Mouse (Mus musculus) CD4-positive, CD25-positive, alpha-beta regulatory T cell, adult 2 months (primary cell): ENCODE results near the gene Fcamr.

ENCODE experiments used
- DNase-seq: peaks from one replicate; pipeline ENCODE4 v3.0.0-alpha.2; 2012; ENCODE audit warnings: low read depth, low spot score

Fcamr gene

DNA sequence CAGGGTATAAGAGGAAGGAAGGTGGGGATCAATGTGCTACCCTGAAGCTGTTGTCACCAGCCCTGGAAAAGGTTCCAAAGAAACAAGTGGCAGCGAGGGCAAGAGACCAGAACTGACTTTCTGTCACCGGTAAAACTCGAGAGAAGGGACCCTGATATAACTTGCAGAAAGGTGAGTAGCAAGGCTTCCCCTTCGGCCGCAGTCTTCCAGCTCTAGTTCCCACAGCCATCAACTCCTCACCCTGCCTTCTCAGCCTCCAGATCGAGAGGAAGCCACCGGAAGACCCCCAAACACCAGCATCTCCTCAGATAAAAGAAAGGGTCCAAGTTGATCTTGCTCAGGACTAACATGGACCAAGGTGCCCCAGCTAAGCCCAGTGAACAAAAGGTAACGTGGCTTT is at the start of gene Fcamr:
Fcamr (plus strand) TSS at position 301 of the 400 bp plus-strand sequence.
- no peak for DNase-seq

- no peak for DNase-seq
Measured at GRCm38 (mm10) chr1:130759689-130760088, 41.0 kb upstream of the Fcamr start.

DNA sequence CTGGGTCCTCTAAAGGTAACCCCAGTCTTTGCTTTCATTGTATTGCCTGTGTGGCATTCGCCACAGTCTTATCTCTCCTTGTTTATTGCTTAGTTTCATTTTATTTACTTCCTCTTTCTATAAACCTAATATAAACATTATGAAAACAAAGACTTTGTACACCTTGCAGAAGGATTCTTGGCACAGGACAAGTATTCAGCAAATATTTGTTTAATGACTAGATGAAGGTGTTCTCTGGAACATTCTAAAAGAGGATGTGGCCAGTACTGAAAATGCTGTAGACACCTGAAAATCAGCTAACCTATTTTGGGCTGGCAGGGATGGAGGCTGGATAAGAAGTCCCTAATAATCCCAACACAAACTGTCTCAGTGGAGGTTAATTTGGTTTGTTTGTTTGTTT is 39.1 kb upstream of the Fcamr start:
- no peak for DNase-seq

GRCm38 (mm10) chr1:130762045-130762760 is 38.5 kb upstream of the Fcamr start:
- DNase-seq = no peak

DNA sequence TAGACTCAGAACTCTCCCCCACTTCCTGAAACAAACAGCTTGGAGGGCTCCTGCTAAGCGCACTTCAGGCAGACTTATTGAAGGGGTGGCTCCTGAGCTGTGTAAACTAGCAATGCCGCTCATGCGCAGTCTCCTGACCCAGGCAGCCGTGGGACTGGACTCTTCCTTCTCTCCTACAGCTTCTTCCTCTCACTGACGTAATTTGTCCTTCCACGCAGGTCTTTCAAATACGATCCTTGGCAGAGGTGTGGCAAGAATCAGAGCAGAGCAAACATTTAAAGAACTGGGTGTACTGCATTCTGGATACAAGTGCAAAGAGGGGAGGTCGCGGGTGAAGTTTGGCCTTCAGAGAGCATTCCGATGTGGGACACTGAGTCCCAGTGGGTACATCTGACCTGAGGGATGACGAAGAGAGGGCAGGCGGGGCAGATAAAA is 36.7 kb upstream of the Fcamr start:
- no peak for DNase-seq

GRCm38 (mm10) chr1:130767066-130767465 is 33.6 kb upstream of the Fcamr start:
- no peak for DNase-seq

DNA sequence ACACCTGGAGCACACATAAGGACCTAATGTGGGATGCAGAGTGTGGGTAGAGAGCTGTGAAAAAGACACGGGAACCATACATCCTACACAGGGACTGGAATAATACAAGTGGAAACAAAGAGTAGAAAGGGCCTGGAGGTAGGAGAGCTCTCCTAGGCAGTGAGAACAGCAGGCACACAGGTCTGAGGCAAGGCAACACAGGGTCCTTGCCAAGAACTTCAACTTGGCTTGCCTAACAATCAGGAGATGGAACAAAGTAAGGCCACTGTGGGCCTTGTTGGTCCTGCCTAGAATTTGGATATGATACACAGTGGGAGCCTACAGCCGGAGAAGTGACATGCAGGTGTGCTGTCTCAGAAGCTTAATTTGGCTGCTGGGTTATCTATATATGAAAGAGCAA is 30.8 kb upstream of the Fcamr start:
- DNase-seq = no peak

GRCm38 (mm10) chr1:130770487-130770886 is 30.2 kb upstream of the Fcamr start:
- no peak for DNase-seq

DNA sequence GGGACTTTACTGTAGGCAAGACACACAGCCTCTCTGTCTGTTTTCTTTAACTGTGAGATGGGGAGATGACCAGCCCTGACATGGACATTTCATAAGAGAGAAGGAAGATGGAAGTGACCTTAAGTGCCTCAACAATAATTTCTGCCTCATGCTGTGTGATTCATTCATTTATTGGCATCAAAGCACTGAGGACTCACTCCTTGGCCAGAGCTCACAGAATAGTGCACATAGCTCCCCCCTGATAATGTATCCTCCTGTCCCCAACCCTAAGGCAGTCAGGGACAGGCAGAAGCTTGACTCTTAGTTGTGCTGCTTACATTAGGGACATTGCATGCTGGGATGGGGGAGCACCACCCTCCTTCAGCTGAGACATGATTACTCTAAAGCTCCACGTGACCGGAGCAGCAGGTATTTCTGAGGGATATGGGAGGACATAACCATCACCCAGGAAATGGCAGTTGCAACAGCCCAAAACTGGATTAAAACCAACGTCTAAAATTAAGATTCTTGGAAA is 29.7 kb upstream of the Fcamr start:
- no peak for DNase-seq

DNA sequence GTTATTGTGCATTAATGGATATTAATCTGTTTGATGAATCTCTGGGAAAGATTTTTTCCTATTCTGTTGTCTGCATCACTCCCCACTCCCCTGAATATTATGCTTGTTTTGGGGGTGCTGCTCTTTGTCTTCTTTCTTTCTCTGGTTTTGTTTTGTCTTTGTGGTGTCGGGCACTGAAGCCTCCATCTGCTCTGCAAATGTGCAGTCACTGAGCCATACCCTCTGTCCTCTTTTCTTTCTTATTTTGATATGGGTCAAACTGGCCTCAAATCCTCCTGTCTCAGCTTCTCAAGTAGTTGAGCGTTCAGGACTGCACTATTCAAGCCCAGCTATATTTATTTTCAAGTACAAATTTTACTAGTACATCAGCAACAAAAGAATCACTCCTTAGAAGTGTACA is 25.5 kb upstream of the Fcamr start:
- DNase-seq = no peak

GRCm38 (mm10) chr1:130775691-130776331 is 24.9 kb upstream of the Fcamr start:
- DNase-seq = no peak

- peak; percentile 28 for DNase-seq
Measured at GRCm38 (mm10) chr1:130776645-130777044, 24.1 kb upstream of the Fcamr start.

DNA sequence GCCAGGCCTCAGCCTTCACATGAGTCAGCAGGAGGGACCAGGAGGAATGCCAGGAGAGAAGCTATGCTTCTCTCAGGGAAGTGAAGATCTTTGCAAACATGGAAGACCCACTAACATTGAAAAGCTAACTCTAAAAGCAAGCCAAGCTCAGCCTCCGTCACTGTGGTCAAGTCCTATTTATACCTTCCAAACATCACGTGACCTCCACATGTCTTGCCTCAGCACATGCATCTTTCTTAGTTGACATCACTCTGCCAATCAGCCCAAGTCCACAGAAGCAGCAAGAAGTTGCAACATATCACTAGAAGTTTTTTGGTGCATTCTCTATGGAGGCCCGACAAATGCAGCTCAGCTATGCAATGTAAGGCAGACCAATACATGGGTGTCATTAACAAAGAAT is 20.8 kb upstream of the Fcamr start:
- no peak for DNase-seq

GRCm38 (mm10) chr1:130784054-130784453 is 16.6 kb upstream of the Fcamr start:
- peak; percentile 66 for DNase-seq

DNA sequence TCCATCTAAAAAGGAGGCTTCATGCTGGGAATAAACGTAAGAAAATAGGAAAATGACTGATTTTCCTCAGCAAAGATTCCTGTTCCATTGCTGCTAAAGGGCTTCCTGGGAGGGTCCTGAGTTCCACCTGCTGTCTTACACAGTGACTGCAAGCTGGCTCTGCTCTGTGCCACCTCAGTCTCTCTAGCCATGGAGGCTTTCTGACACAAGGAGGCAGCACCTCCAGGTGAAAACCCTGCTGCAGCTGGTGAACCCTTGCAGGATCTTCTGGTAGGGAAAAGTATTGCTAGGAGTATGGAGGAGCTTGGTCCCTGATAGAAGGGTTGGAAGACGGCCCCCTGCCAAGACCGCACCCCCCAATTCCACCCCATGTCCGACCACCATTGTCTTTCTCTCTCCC is 13.7 kb upstream of the Fcamr start:
- peak; percentile 14 for DNase-seq

DNA sequence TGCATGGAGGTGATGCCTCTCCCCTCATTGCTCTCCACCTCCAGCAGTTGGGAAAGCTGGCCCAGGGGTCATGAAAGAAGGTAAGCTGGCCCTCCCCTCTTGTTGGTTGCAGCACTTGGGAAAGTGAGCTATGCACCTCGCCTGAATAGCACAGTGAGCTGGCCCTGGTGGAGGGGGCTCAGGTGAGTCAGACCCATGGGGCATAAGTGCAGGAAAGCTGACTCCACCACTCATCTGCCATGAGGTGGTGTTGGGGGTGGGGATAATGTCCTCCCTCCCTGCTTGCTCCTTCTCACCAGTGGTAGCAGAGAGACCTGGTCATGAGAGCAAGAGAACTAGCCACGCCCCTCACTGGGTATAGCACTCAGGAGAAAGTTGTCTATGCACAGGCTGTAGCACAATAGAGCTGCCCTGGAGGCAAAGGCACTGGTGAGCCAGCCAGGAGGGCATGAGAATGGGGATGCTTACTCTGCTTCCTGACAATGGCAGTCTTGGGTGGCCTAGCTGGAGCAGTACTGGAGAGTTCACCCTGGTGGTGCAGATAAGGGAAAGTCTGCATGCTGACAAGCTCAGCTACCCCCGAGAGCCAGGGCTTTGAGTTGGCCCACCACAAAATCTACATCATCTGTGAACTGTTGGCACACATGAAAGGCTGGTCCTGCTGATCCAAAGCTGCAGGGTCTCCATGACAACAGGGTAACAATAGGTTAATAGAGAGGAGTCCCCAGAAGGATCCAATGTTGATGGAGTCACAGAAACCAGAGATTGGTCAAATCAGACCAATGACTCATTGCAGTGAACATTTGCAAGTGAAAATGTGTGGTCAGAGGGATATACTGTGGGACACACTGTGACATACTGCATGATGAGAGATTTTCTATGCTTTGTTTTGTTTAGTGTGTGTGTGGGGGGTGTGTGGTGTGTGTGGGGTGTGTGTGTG is 10.9 kb upstream of the Fcamr start:
- DNase-seq = no peak

DNA sequence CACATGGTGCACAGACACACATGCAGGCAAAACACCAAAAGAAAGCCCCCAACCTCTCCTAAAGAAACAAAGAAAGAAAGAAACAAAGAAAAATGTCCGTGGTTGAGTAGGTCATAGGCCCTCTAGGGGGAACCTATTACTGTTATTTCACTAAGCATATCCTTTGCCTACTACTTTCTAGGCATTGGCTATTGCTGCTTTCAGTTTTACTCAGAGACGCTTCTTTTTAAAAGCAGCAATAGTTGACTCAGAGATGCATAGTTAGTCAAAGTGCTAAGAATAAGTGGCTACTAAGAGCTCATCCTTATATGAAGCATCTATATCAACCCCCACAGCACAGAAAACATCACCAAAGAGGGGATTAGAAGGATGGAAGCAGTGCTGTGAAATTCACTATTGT is 5.4 kb upstream of the Fcamr start:
- no peak for DNase-seq

- DNase-seq = peak; percentile 67
Measured at GRCm38 (mm10) chr1:130796967-130797684, 3.6 kb upstream of the Fcamr start.

- DNase-seq = no peak
Measured at GRCm38 (mm10) chr1:130798037-130798436, 2.7 kb upstream of the Fcamr start.

- no peak for DNase-seq
Measured at GRCm38 (mm10) chr1:130798551-130798950, 2.2 kb upstream of the Fcamr start.

DNA sequence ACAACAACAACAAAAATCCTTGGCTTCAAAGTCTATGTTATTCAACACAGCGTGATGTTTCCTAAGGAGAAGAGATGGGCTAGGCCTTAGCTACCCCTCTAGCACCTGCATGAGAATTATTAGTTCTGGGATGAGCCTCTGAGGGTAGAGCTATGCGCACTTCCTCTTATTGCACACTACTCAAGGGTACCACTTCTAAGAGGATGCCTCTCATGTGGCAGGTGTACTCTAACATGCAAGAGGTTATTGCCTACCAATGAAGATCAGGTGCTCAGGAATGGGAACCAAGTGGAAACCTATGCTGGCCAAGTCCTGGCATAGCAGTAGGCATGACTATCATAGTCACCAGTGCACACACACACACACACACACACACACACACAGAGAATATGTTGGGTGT is 1.3 kb upstream of the Fcamr start:
- DNase-seq = no peak
